Mouse (Mus musculus) MEL (cell line): Measurements from ENCODE around the gene Gpbar1.
"Not testable (repeated sequence)": the region's sequence is repeated elsewhere in the genome, so short reads cannot be mapped to it uniquely, and the experiment has no call there.

ENCODE experiments used
- CHD1 ChIP-seq: IDR thresholded peaks from 2 replicates; pipeline ENCODE4 v1.6.1; 2012; ENCODE audit warnings: low read depth, mild to moderate bottlenecking, inconsistent platforms, low read length, improper control_type of control experiment
- CTCF ChIP-seq, 3 experiments: IDR thresholded peaks in 2 of 3; conservative IDR thresholded peaks in 1 of 3; 2 replicates each; pipeline ENCODE4 v1.5.1; 2011 to 2012; ENCODE audit warnings: low read length in 3 of 3, low read depth in 2 of 3, mild to moderate bottlenecking in 2 of 3, improper control_type of control experiment in 1 of 3, inconsistent platforms in 1 of 3, mixed read lengths in 1 of 3, moderate library complexity in 1 of 3; ENCODE audit not compliant: control insufficient read depth in 1 of 3, insufficient read depth in 1 of 3, poor library complexity in 1 of 3, severe bottlenecking in 1 of 3
- MAX ChIP-seq: IDR thresholded peaks from 2 replicates; pipeline ENCODE4 v1.6.1; 2011; ENCODE audit warnings: low read length, improper control_type of control experiment
- POLR2A ChIP-seq, 2 experiments: IDR thresholded peaks; 2 replicates each; pipeline ENCODE4 v1.6.1; 2011 to 2012; ENCODE audit warnings: low read length in 2 of 2, mild to moderate bottlenecking in 2 of 2, control low read depth in 1 of 2, improper control_type of control experiment in 1 of 2, low read depth in 1 of 2, moderate library complexity in 1 of 2; ENCODE audit not compliant: control insufficient read depth in 1 of 2, insufficient read depth in 1 of 2, poor library complexity in 1 of 2
- SIN3A ChIP-seq: IDR thresholded peaks from 2 replicates; pipeline ENCODE4 v1.6.1; 2012; ENCODE audit warnings: low read length, improper control_type of control experiment, inconsistent platforms

DNA sequence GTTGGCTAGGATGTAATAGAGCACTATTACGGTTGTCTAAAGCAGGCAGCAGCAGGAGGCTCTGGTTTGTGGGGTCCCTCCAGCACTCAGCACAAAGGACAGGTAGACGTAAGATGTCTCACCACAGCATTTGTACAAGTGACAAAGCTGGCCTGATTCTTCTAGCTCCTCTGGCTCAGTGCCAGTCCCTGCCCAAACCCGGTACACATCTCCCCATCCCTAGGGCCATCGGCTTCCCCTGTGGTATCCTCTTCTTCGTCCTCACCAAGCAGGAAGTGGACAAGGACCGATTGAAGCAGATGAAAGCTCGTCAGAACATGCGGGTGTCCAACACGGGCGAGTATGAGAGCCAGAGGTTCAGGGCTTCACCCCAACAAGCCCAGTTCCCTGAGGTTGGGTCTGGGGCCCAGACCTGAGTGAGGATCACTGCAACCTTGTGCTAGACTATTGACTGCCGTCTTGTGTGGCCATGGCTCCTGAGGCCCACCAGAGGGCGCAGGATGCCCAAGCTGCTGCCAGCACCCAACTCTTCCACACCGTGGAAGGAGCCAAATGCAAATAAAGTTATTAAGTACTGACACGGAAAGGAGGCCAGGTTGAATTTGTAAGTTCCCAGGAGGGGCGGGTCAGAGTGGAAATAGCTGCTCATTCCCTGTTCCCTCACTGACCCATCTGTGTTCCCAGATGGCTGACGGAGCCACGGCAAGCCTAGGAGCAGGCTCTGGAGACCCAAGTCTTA is 8.7 kb downstream of the Gpbar1 start:
- TF ChIP-seq CHD1; SIN3A; MAX; POLR2A (IDR thresholded peaks at IDR 0.05; ENCODE audit: control insufficient read depth in 1 of 2, insufficient read depth in 1 of 2, low read depth in 1 of 2, low read length in 2 of 2, poor library complexity in 1 of 2): not testable (repeated sequence)
- peak in 2 of 3 experiments; percentile 11 to 30; a peak in 2 of 6 replicates for TF ChIP-seq CTCF (IDR thresholded peaks at IDR 0.05 in 2 of 3, conservative IDR thresholded peaks at IDR 0.05 in 1 of 3; ENCODE audit: control insufficient read depth in 1 of 3, insufficient read depth in 1 of 3, low read depth in 2 of 3, low read length in 3 of 3, poor library complexity in 1 of 3, severe bottlenecking in 1 of 3)
